In the genomic region with DNA sequence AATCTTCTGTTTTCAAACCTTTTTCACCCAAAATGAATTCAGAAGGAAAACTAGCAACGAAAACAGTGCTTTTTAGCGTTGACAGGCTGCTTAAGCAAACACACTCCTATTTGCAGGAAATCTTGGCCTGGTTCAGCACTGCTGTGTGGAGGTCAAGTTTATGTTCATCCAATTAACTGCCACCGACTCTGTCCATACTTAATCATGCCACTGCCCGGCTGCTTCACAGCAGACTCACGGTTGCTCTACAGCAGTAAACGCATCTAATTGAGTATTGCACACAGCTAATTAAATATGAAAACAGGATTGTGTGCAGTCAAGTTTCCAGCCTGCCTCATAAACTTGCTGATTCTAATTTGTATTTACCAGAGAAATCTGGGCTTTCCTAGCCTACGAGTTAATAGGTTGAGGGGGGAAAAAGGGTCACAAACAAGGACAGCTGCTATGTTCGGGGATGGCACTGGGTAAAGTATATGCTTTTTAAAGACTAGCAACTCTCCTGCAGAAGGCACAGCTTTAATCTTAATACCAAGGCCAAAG, we compare ENCODE assay signal across 21 mouse cellular contexts.
DNase-seq lines count a peak whose midpoint lies in the region; ATAC-seq and TF ChIP-seq lines count a peak whose summit lies in the region.
"Had no signal": no experiment of that assay in that cellular context is flagged by ENCODE, and none has a peak within 500 bp of the region (broad histone marks: within the 10 kb centered on the region; RNA-seq: fewer than 3 reads in every experiment).

No protein-coding gene starts in this region.

- WGBS in hindbrain, embryonic 13.5 days, result 39% methylated on average over 8 of the region's 8 CpGs
- WGBS in hindbrain, embryonic 10.5 days, result 74% methylated on average over 8 of the region's 8 CpGs
- 42% methylated on average over 8 of the region's 8 CpGs for WGBS in limb, embryonic 10.5 days
- 40% methylated on average over 8 of the region's 8 CpGs for WGBS in midbrain, embryonic 16.5 days
- WGBS in lung, adult 2 months, result 54% methylated on average over 8 of the region's 8 CpGs

- TF ChIP-seq CTCF in lung, adult 2 months (IDR thresholded peaks at IDR 0.05; ENCODE audit: insufficient read depth, low read length), result no peak

- peak overlapping the region; percentile 64 for H3K27ac ChIP-seq in hindbrain, embryonic 13.5 days
- no peak overlapping the region for H3K27ac ChIP-seq in hindbrain, embryonic 10.5 days
- peak overlapping the region; percentile 26; the same call in 1 of the 2 replicates for H3K27ac ChIP-seq in limb, embryonic 10.5 days
- H3K27ac ChIP-seq in midbrain, embryonic 16.5 days (ENCODE audit: low read length), result no peak overlapping the region
- H3K27ac ChIP-seq: embryonic facial prominence, embryonic 15.5 days; forebrain, embryonic 10.5 days; heart, embryonic 13.5 days; liver, embryonic 12.5 days had no signal

- peak overlapping the region; percentile 46 for H3K4me2 ChIP-seq in hindbrain, embryonic 13.5 days
- H3K4me2 ChIP-seq in midbrain, embryonic 16.5 days (ENCODE audit: low read length), result peak overlapping the region; percentile 34
- H3K4me2 ChIP-seq: embryonic facial prominence, embryonic 15.5 days; heart, embryonic 13.5 days; liver, embryonic 12.5 days had no signal

- H3K36me3 ChIP-seq in hindbrain, embryonic 13.5 days, result 0 out of 2 replicates have a peak, but pooled peaks cover 10% of the 10 kb centered on the region
- H3K36me3 ChIP-seq in hindbrain, embryonic 10.5 days, result 0 out of 2 replicates have a peak, but pooled peaks cover 8% of the 10 kb centered on the region
- peaks cover 9% of the 10 kb centered on the region for H3K36me3 ChIP-seq in limb, embryonic 10.5 days
- H3K36me3 ChIP-seq in midbrain, embryonic 16.5 days (ENCODE audit: control insufficient read depth, insufficient read depth, low read length), result 0 out of 2 replicates have a peak, but pooled peaks cover 2% of the 10 kb centered on the region
- H3K36me3 ChIP-seq: forebrain, embryonic 10.5 days; liver, embryonic 12.5 days had no signal

- no peak overlapping the region for H3K9ac ChIP-seq in hindbrain, embryonic 13.5 days
- no peak overlapping the region for H3K9ac ChIP-seq in midbrain, embryonic 16.5 days (ENCODE audit: low read depth, low read length)
- H3K9ac ChIP-seq: embryonic facial prominence, embryonic 15.5 days; heart, embryonic 13.5 days; liver, embryonic 12.5 days had no signal

- peaks cover 4% of the 10 kb centered on the region; the same call in 1 of the 2 replicates for H3K27me3 ChIP-seq in hindbrain, embryonic 13.5 days
- H3K27me3 ChIP-seq in hindbrain, embryonic 10.5 days (ENCODE audit: insufficient read depth, poor library complexity, severe bottlenecking), result peaks cover 9% of the 10 kb centered on the region; the same call in 1 of the 2 replicates
- H3K27me3 ChIP-seq in limb, embryonic 10.5 days (ENCODE audit: low read depth, poor library complexity, severe bottlenecking), result no peaks in the 10 kb centered on the region
- H3K27me3 ChIP-seq in midbrain, embryonic 16.5 days (ENCODE audit: control insufficient read depth, insufficient read depth, low read depth, low read length), result no peaks in the 10 kb centered on the region
- H3K27me3 ChIP-seq: embryonic facial prominence, embryonic 15.5 days had no signal

- no peak for TF ChIP-seq POLR2A in lung, adult 2 months (IDR thresholded peaks at IDR 0.05; ENCODE audit: borderline replicate concordance, extremely low read depth, low read depth, low read length)

- no peak for ATAC-seq in hindbrain, embryonic 13.5 days (ENCODE audit: low FRiP score)
- no peak for ATAC-seq in midbrain, embryonic 16.5 days
- ATAC-seq: liver, embryonic 12.5 days; lung, postnatal 0 days had no signal

- DNase-seq in hindbrain, embryonic 10.5 days (ENCODE audit: low spot score), result no peak
- DNase-seq in forelimb bud, embryonic 11.5 days (ENCODE audit: low read depth, low spot score), result peak; percentile 52
- peak; percentile 38 for DNase-seq in limb, embryonic 10.5 days (ENCODE audit: low spot score)
- DNase-seq in thymus, postnatal 14 days, result no peak
- DNase-seq in MN1 (ENCODE audit: low spot score), result no peak
- DNase-seq in lung, adult 2 months, result no peak
- DNase-seq: adrenal gland, postnatal 14 days; cerebellum, adult 9-10 months; heart, postnatal 4 days; kidney, adult 11 months; layer of hippocampus, postnatal 36 days; right cerebral cortex, postnatal 25 days had no signal

- H3K9me3 ChIP-seq in hindbrain, embryonic 13.5 days, result no peaks in the 10 kb centered on the region
- no peaks in the 10 kb centered on the region for H3K9me3 ChIP-seq in hindbrain, embryonic 10.5 days
- H3K9me3 ChIP-seq in limb, embryonic 10.5 days (replicated peaks), result no peaks in the 10 kb centered on the region
- H3K9me3 ChIP-seq in midbrain, embryonic 16.5 days (replicated peaks; ENCODE audit: control insufficient read depth, low read length, poor library complexity, severe bottlenecking), result no peaks in the 10 kb centered on the region
- H3K9me3 ChIP-seq: embryonic facial prominence, embryonic 15.5 days; forebrain, embryonic 10.5 days; heart, embryonic 13.5 days; liver, embryonic 12.5 days had no signal

- peaks cover 59% of the 10 kb centered on the region for H3K4me1 ChIP-seq in hindbrain, embryonic 13.5 days (replicated peaks)
- H3K4me1 ChIP-seq in hindbrain, embryonic 10.5 days (replicated peaks), result peaks cover 40% of the 10 kb centered on the region
- H3K4me1 ChIP-seq in limb, embryonic 10.5 days, result peaks cover 63% of the 10 kb centered on the region
- H3K4me1 ChIP-seq in midbrain, embryonic 16.5 days (ENCODE audit: control insufficient read depth, insufficient read depth, low read length), result peaks cover 23% of the 10 kb centered on the region; the same call in 1 of the 2 replicates
- peaks cover 3% of the 10 kb centered on the region; the same call in 1 of the 2 replicates for H3K4me1 ChIP-seq in lung, adult 2 months (ENCODE audit: control insufficient read depth, insufficient read depth, low read length)
- H3K4me1 ChIP-seq: megakaryocyte, embryonic 14.5 days had no signal

- no peak overlapping the region for H3K4me3 ChIP-seq in hindbrain, embryonic 13.5 days
- H3K4me3 ChIP-seq in hindbrain, embryonic 10.5 days, result no peak overlapping the region
- H3K4me3 ChIP-seq in limb, embryonic 10.5 days, result no peak overlapping the region
- no peak overlapping the region for H3K4me3 ChIP-seq in midbrain, embryonic 16.5 days (ENCODE audit: low read depth, low read length)
- no peak overlapping the region for H3K4me3 ChIP-seq in lung, adult 2 months (replicated peaks; ENCODE audit: extremely low read depth, low read depth, low read length)
- H3K4me3 ChIP-seq: embryonic facial prominence, embryonic 15.5 days; forebrain, embryonic 10.5 days; heart, embryonic 13.5 days; liver, embryonic 12.5 days; megakaryocyte, embryonic 14.5 days; myocyte had no signal

Comparison
In these comparisons a context has a peak if more than half of its experiments do, and no peak if none do; other contexts are left out.
1. H3K27ac ChIP-seq: peak in hindbrain, embryonic 13.5 days (single experiment) and limb, embryonic 10.5 days (single experiment); none in hindbrain, embryonic 10.5 days (single experiment) and midbrain, embryonic 16.5 days (single experiment).
2. DNase-seq: peak in forelimb bud, embryonic 11.5 days (single experiment) and limb, embryonic 10.5 days (single experiment); none in hindbrain, embryonic 10.5 days (single experiment), thymus, postnatal 14 days (single experiment), MN1 (single experiment) and lung, adult 2 months (single experiment).